Mouse (Mus musculus): ENCODE results near the gene Padi1. TPM values are rescaled to one million over a fixed set of nuclear protein-coding genes. Genes with fewer than 3 reads are reported as not detected.

Padi1 gene
- polyA plus RNA-seq, 1 experiment from 2014 or later = 0.11 TPM

- Histone ChIP-seq H3K4me3 (ENCODE audit: low read depth, low read length) (no peak overlapping the region), H3K9ac (ENCODE audit: low read depth, low read length) (no peak overlapping the region), H3K36me3 (ENCODE audit: control insufficient read depth, insufficient read depth, low read length) (no peaks in the 10 kb centered on the region), H3K27me3 (replicated peaks; ENCODE audit: control insufficient read depth, insufficient read depth, low read length) (no peaks in the 10 kb centered on the region), H3K9me3 (ENCODE audit: control insufficient read depth, low read length) (no peaks in the 10 kb centered on the region), H3K4me2 (no peak overlapping the region), H3K27ac (ENCODE audit: low read depth, low read length) (no peak overlapping the region), H3K4me1 (replicated peaks; ENCODE audit: control insufficient read depth, insufficient read depth, low read length) (no peaks in the 10 kb centered on the region)
- DNase-seq (ENCODE audit: low spot score) (no peak), ATAC-seq (replicated peaks; ENCODE audit: low FRiP score) (peak; percentile 36; the same call in 1 of the 2 replicates)
- 35% methylated on average over 19 of the region's 19 CpGs for WGBS
Measured at GRCm38 (mm10) chr4:140779803-140780397, 65.7 kb downstream of the Padi1 start.

- Histone ChIP-seq H3K27me3 (replicated peaks; ENCODE audit: control insufficient read depth, insufficient read depth, low read length) (no peaks in the 10 kb centered on the region), H3K36me3 (ENCODE audit: control insufficient read depth, insufficient read depth, low read length) (no peaks in the 10 kb centered on the region), H3K27ac (ENCODE audit: low read depth, low read length) (no peak overlapping the region), H3K4me3 (ENCODE audit: low read depth, low read length) (no peak overlapping the region), H3K4me1 (replicated peaks; ENCODE audit: control insufficient read depth, insufficient read depth, low read length) (no peaks in the 10 kb centered on the region), H3K4me2 (no peak overlapping the region), H3K9ac (ENCODE audit: low read depth, low read length) (no peak overlapping the region), H3K9me3 (ENCODE audit: control insufficient read depth, low read length) (no peaks in the 10 kb centered on the region)
- no peak for DNase-seq (ENCODE audit: low spot score)
- 73% methylated on average over 13 of the region's 13 CpGs for WGBS
- no peak for ATAC-seq (replicated peaks; ENCODE audit: low FRiP score)
Measured at GRCm38 (mm10) chr4:140776623-140777022, 69.0 kb downstream of the Padi1 start.

GRCm38 (mm10) chr4:140775876-140776275, 69.7 kb downstream of the Padi1 start:
- no peak overlapping the region for H3K27ac ChIP-seq (ENCODE audit: low read depth, low read length)
- ATAC-seq (replicated peaks; ENCODE audit: low FRiP score) (no peak), DNase-seq (ENCODE audit: low spot score) (no peak)
- H3K9me3 ChIP-seq (ENCODE audit: control insufficient read depth, low read length) = no peaks in the 10 kb centered on the region
- H3K4me1 ChIP-seq (replicated peaks; ENCODE audit: control insufficient read depth, insufficient read depth, low read length) = peaks cover 4% of the 10 kb centered on the region; the same call in 1 of the 2 replicates
- no peaks in the 10 kb centered on the region for H3K36me3 ChIP-seq (ENCODE audit: control insufficient read depth, insufficient read depth, low read length)
- WGBS = 83% methylated on average over 10 of the region's 10 CpGs
- no peak overlapping the region for H3K4me3 ChIP-seq (ENCODE audit: low read depth, low read length)
- no peak overlapping the region for H3K4me2 ChIP-seq
- no peak overlapping the region for H3K9ac ChIP-seq (ENCODE audit: low read depth, low read length)
- no peaks in the 10 kb centered on the region for H3K27me3 ChIP-seq (replicated peaks; ENCODE audit: control insufficient read depth, insufficient read depth, low read length)

GRCm38 (mm10) chr4:140774893-140775292, 70.7 kb downstream of the Padi1 start:
- 81% methylated on average over 9 of the region's 9 CpGs for WGBS
- H3K9ac ChIP-seq (ENCODE audit: low read depth, low read length) = no peak overlapping the region
- H3K27me3 ChIP-seq (replicated peaks; ENCODE audit: control insufficient read depth, insufficient read depth, low read length) = no peaks in the 10 kb centered on the region
- no peaks in the 10 kb centered on the region for H3K36me3 ChIP-seq (ENCODE audit: control insufficient read depth, insufficient read depth, low read length)
- no peaks in the 10 kb centered on the region for H3K9me3 ChIP-seq (ENCODE audit: control insufficient read depth, low read length)
- no peak for DNase-seq (ENCODE audit: low spot score)
- ATAC-seq (replicated peaks; ENCODE audit: low FRiP score) = no peak
- H3K4me2 ChIP-seq = no peak overlapping the region
- no peak overlapping the region for H3K4me3 ChIP-seq (ENCODE audit: low read depth, low read length)
- H3K27ac ChIP-seq (ENCODE audit: low read depth, low read length) = no peak overlapping the region
- H3K4me1 ChIP-seq (replicated peaks; ENCODE audit: control insufficient read depth, insufficient read depth, low read length) = peaks cover 10% of the 10 kb centered on the region

- peaks cover 10% of the 10 kb centered on the region for H3K4me1 ChIP-seq (replicated peaks; ENCODE audit: control insufficient read depth, insufficient read depth, low read length)
- no peak within 1 kb of the TSS for H3K4me2 ChIP-seq
- no peaks in the 10 kb centered on the region for H3K27me3 ChIP-seq (replicated peaks; ENCODE audit: control insufficient read depth, insufficient read depth, low read length)
- no peaks in the 10 kb centered on the region for H3K9me3 ChIP-seq (ENCODE audit: control insufficient read depth, low read length)
- ATAC-seq (replicated peaks; ENCODE audit: low FRiP score) (no peak), DNase-seq (ENCODE audit: low spot score) (no peak)
- H3K27ac ChIP-seq (ENCODE audit: low read depth, low read length) = no peak within 1 kb of the TSS
- H3K9ac ChIP-seq (ENCODE audit: low read depth, low read length) = no peak within 1 kb of the TSS
- WGBS = 76% methylated on average over 21 of the region's 21 CpGs
- no peak within 1 kb of the TSS for H3K4me3 ChIP-seq (ENCODE audit: low read depth, low read length)
- H3K36me3 ChIP-seq (ENCODE audit: control insufficient read depth, insufficient read depth, low read length) = no peaks in the 10 kb centered on the region
Measured at GRCm38 (mm10) chr4:140774025-140774800, 71.4 kb downstream of the Padi1 start, which contains the start of gene Padi4. Gene Padi4, minus strand, starts transcription at chr4:140774236.

- Histone ChIP-seq H3K9ac (ENCODE audit: low read depth, low read length) (no peak overlapping the region), H3K4me1 (replicated peaks; ENCODE audit: control insufficient read depth, insufficient read depth, low read length) (peaks cover 10% of the 10 kb centered on the region), H3K4me2 (peak overlapping the region; percentile 3; the same call in 1 of the 2 replicates), H3K36me3 (ENCODE audit: control insufficient read depth, insufficient read depth, low read length) (no peaks in the 10 kb centered on the region), H3K27me3 (replicated peaks; ENCODE audit: control insufficient read depth, insufficient read depth, low read length) (no peaks in the 10 kb centered on the region), H3K27ac (ENCODE audit: low read depth, low read length) (no peak overlapping the region), H3K9me3 (ENCODE audit: control insufficient read depth, low read length) (no peaks in the 10 kb centered on the region), H3K4me3 (ENCODE audit: low read depth, low read length) (no peak overlapping the region)
- ATAC-seq (replicated peaks; ENCODE audit: low FRiP score) (no peak), DNase-seq (ENCODE audit: low spot score) (no peak)
- WGBS = 22% methylated on average over 4 of the region's 4 CpGs
Measured at GRCm38 (mm10) chr4:140771091-140771490, 74.5 kb downstream of the Padi1 start.

GRCm38 (mm10) chr4:140770433-140770832, 75.1 kb downstream of the Padi1 start:
- peak; percentile 54 for DNase-seq (ENCODE audit: low spot score)
- Histone ChIP-seq H3K27ac (ENCODE audit: low read depth, low read length) (no peak overlapping the region), H3K9ac (ENCODE audit: low read depth, low read length) (peak overlapping the region; percentile 30; the same call in 1 of the 2 replicates), H3K9me3 (ENCODE audit: control insufficient read depth, low read length) (no peaks in the 10 kb centered on the region), H3K36me3 (ENCODE audit: control insufficient read depth, insufficient read depth, low read length) (no peaks in the 10 kb centered on the region), H3K4me1 (replicated peaks; ENCODE audit: control insufficient read depth, insufficient read depth, low read length) (peaks cover 10% of the 10 kb centered on the region), H3K4me3 (ENCODE audit: low read depth, low read length) (peak overlapping the region; percentile 39), H3K27me3 (replicated peaks; ENCODE audit: control insufficient read depth, insufficient read depth, low read length) (no peaks in the 10 kb centered on the region), H3K4me2 (peak overlapping the region; percentile 65)
- WGBS = 9% methylated on average over 13 of the region's 13 CpGs
- peak; percentile 32; the same call in 1 of the 2 replicates for ATAC-seq (replicated peaks; ENCODE audit: low FRiP score)

- H3K9me3 ChIP-seq (ENCODE audit: control insufficient read depth, low read length) = no peaks in the 10 kb centered on the region
- H3K36me3 ChIP-seq (ENCODE audit: control insufficient read depth, insufficient read depth, low read length) = no peaks in the 10 kb centered on the region
- H3K27ac ChIP-seq (ENCODE audit: low read depth, low read length) = no peak overlapping the region
- WGBS = 76% methylated on average over 5 of the region's 5 CpGs
- no peak overlapping the region for H3K4me3 ChIP-seq (ENCODE audit: low read depth, low read length)
- ATAC-seq (replicated peaks; ENCODE audit: low FRiP score) = peak; percentile 35; the same call in 1 of the 2 replicates
- no peak overlapping the region for H3K9ac ChIP-seq (ENCODE audit: low read depth, low read length)
- DNase-seq (ENCODE audit: low spot score) = no peak
- H3K4me2 ChIP-seq = no peak overlapping the region
- H3K27me3 ChIP-seq (replicated peaks; ENCODE audit: control insufficient read depth, insufficient read depth, low read length) = no peaks in the 10 kb centered on the region
- peaks cover 10% of the 10 kb centered on the region for H3K4me1 ChIP-seq (replicated peaks; ENCODE audit: control insufficient read depth, insufficient read depth, low read length)
Measured at GRCm38 (mm10) chr4:140768973-140769372, 76.6 kb downstream of the Padi1 start.
